Comparison of ENCODE assay signal across 21 mouse cellular contexts in genomic region chr13:92547093-92547492, GRCm38 (mm10). TPM values are rescaled to one million over a fixed set of nuclear protein-coding genes. Genes with fewer than 3 reads are reported as not detected.
"Had no signal": no experiment of that assay in that cellular context is flagged by ENCODE, and none has a peak within 500 bp of the region (broad histone marks: within the 10 kb centered on the region; RNA-seq: fewer than 3 reads in every experiment).

No protein-coding gene starts in this region.

- H3K4me3 ChIP-seq: neural tube, embryonic 15.5 days; stomach, embryonic 15.5 days had no signal

- H3K27ac ChIP-seq: neural tube, embryonic 15.5 days; stomach, embryonic 15.5 days; stomach, postnatal 0 days had no signal

- H3K4me2 ChIP-seq: neural tube, embryonic 15.5 days; stomach, embryonic 15.5 days had no signal

- H3K9ac ChIP-seq: neural tube, embryonic 15.5 days; stomach, embryonic 15.5 days had no signal

- DNase-seq: retina, postnatal 1 day; right cerebral cortex, adult 18-20 months; right cerebral cortex, postnatal 14 days; right cerebral cortex, postnatal 25 days; right cerebral cortex, postnatal 4 days; spleen, adult 18-20 months; thymus, adult 18-20 months; thymus, adult 2 months; thymus, postnatal 14 days; thymus, postnatal 25 days; thymus, postnatal 36 days; thymus, postnatal 4 days had no signal

- H3K36me3 ChIP-seq: neural tube, embryonic 15.5 days; stomach, embryonic 15.5 days had no signal

- H3K4me1 ChIP-seq: neural tube, embryonic 15.5 days; stomach, embryonic 15.5 days had no signal

- H3K27me3 ChIP-seq: neural tube, embryonic 15.5 days; stomach, embryonic 15.5 days had no signal

- H3K9me3 ChIP-seq: stomach, embryonic 15.5 days had no signal

RNA-seq across cellular contexts. Expression of gene Spz1, which starts 28.9 kb away (rescaled TPM):
- polyA plus RNA-seq: neural tube, embryonic 14.5 days; neural tube, embryonic 15.5 days; spleen, adult 2 months; stomach, embryonic 14.5 days; stomach, embryonic 15.5 days; stomach, embryonic 16.5 days; stomach, postnatal 0 days; thymus, postnatal 0 days; urinary bladder, adult 2 months had no signal
